Mouse (Mus musculus) forebrain, embryonic 14.5 days (tissue): Measurements from ENCODE around the gene Olfr129. TPM values are rescaled to one million over a fixed set of nuclear protein-coding genes. Genes with fewer than 3 reads are reported as not detected.

Experiments
- ATAC-seq: fragments of 200-750 bp; cut with Nextera tagmentation; 2 replicates; pipeline ENCODE4 v1.8.0; 2017; ENCODE audit warnings: mild to moderate bottlenecking, moderate library complexity
- DNase-seq: peaks from one replicate; pipeline ENCODE4 v3.0.0-alpha.2; 2015; ENCODE audit warnings: low spot score
- H3K27ac ChIP-seq: fragments of 300-500 bp; sonication (generic); 2 replicates; pipeline ENCODE4 v1.5.1; 2014; ENCODE audit warnings: low read depth, mild to moderate bottlenecking, control low read depth, low read length, moderate library complexity
- H3K27me3 ChIP-seq: fragments of 300-500 bp; sonication (generic); replicated peaks from 2 replicates; pipeline ENCODE4 v1.6.1; 2014; ENCODE audit warnings: low read length, control low read depth, mixed read lengths; ENCODE audit not compliant: control insufficient read depth, insufficient read depth
- H3K36me3 ChIP-seq: fragments of 300-500 bp; sonication (generic); 2 replicates; pipeline ENCODE4 v1.6.1; 2014; ENCODE audit warnings: low read length, control low read depth; ENCODE audit not compliant: control insufficient read depth, insufficient read depth
- H3K4me1 ChIP-seq: fragments of 300-500 bp; sonication (generic); 2 replicates; pipeline ENCODE4 v1.6.1; 2014; ENCODE audit warnings: antibody characterized with exemption, low read length, control low read depth; ENCODE audit not compliant: control insufficient read depth, insufficient read depth
- H3K4me2 ChIP-seq: fragments of 300-500 bp; sonication (generic); 2 replicates; pipeline ENCODE4 v1.6.1; 2014; ENCODE audit warnings: mild to moderate bottlenecking, control low read depth, low read length
- H3K4me3 ChIP-seq: fragments of 300-500 bp; sonication (generic); 2 replicates; pipeline ENCODE4 v1.5.1; 2014; ENCODE audit warnings: low read depth, low read length, control low read depth
- H3K9ac ChIP-seq: fragments of 300-500 bp; sonication (generic); 2 replicates; pipeline ENCODE4 v1.6.1; 2014; ENCODE audit warnings: mild to moderate bottlenecking, low read length, control low read depth, moderate library complexity
- H3K9me3 ChIP-seq: fragments of 300-500 bp; sonication (generic); replicated peaks from 2 replicates; pipeline ENCODE4 v1.6.1; 2016; ENCODE audit warnings: low read length, control low read depth, mixed read lengths; ENCODE audit not compliant: control insufficient read depth
- WGBS: fragments of 180-500 bp; shearing (Covaris S2); extraction: QIAGEN DNeasy Blood & Tissue Kit; methylation state at CpG from one replicate; pipeline ENCODE4 v1.1.7; 2014; 5-methylcytosine and 5-hydroxymethylcytosine counted together
- polyA plus RNA-seq: library from polyadenylated mRNA; unstranded; fragments of >200 nt; fragmentation: Nextera tagmentation; extraction: Ambion mirVana; gene quantifications from 2 replicates; pipeline ENCODE4 v1.2.1, GENCODE M21; 2014

The Olfr129 gene
- not detected in 2 replicates for polyA plus RNA-seq

DNA sequence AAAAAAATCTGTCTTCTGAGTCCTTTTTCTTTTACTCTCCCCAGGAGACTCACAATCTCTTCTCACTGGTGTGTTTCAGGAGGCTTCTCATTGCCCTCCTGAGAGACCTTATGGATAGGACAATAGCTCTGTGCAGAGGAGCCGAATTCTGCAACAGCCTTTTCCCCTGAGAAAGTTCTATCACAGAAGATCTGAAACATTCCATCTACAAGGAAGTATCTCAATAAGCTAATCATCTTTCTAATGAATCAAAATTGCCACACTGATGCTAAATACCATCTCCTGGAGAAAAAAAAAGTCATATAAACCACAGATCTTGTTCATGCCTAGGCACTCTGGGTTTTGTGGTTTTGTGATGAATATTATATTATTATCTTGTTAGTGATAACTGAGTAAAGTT is at the start of gene Olfr129:
Gene Olfr129, minus strand, starts transcription at position 101 of the 400 bp plus-strand sequence.
- H3K27me3 ChIP-seq, result no peaks in the 10 kb centered on the region
- H3K4me2 ChIP-seq, result no peak within 1 kb of the TSS
- 75% methylated on average over 1 of the region's 1 CpGs for WGBS
- H3K9me3 ChIP-seq, result no peaks in the 10 kb centered on the region
- ATAC-seq (no peak), DNase-seq (no peak)
- H3K4me1 ChIP-seq, result no peaks in the 10 kb centered on the region
- H3K27ac ChIP-seq, result no peak within 1 kb of the TSS
- H3K4me3 ChIP-seq, result no peak within 1 kb of the TSS
- H3K9ac ChIP-seq, result no peak within 1 kb of the TSS
- no peaks in the 10 kb centered on the region for H3K36me3 ChIP-seq

DNA sequence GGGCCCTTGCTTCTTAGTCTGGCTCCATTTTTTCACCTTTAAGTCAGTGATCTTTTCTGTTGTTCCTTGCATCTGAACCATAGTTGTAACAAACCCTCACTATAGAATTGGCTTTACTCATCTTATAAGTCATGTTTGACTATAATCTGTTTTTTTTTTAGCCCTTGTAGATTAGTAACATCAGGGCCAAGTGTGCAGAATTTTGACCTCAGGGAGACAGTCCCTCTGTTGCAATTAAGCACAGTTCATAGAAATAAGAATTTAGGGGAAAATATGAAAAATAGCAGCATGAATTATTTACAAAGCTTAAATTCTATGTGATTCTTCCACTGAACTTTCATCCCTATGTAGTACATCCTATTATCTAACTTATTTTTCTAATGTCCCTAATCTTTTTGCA is 28.7 kb upstream of the Olfr129 start, which contains the start of gene Olfr131:
Gene Olfr131, minus strand, starts transcription at position 101 of the 400 bp plus-strand sequence.
- no peaks in the 10 kb centered on the region for H3K4me1 ChIP-seq
- no peak within 1 kb of the TSS for H3K4me2 ChIP-seq
- no peaks in the 10 kb centered on the region for H3K36me3 ChIP-seq
- ATAC-seq, result no peak
- no peaks in the 10 kb centered on the region; the same call in 1 of the 2 replicates for H3K9me3 ChIP-seq
- H3K27ac ChIP-seq, result no peak within 1 kb of the TSS
- H3K9ac ChIP-seq, result no peak within 1 kb of the TSS
- H3K27me3 ChIP-seq, result no peaks in the 10 kb centered on the region
- H3K4me3 ChIP-seq, result no peak within 1 kb of the TSS
- no peak for DNase-seq

DNA sequence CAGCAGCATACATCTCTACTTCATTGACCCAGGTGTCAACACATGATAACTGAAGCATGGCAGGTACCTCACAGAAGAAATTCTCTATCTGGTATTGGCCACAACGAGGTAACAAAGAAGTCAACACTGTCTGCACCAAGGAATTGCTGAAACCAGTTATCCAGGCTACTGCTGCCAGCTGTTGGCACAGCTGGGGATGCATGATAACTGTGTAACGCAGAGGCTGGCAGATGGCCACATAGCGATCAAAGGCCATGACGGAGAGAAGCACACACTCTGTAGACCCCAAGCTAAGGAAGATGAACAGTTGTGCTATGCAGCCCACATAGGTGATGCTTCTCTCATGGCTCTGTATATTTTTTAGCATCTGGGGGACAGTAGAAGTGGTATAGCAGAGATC is 22.5 kb upstream of the Olfr129 start:
- H3K9me3 ChIP-seq, result no peaks in the 10 kb centered on the region; the same call in 1 of the 2 replicates
- no peak overlapping the region for H3K27ac ChIP-seq
- no peaks in the 10 kb centered on the region for H3K4me1 ChIP-seq
- no peak overlapping the region for H3K4me2 ChIP-seq
- ATAC-seq (no peak), DNase-seq (no peak)
- no peak overlapping the region for H3K9ac ChIP-seq
- 86% methylated on average over 4 of the region's 4 CpGs for WGBS
- no peaks in the 10 kb centered on the region for H3K27me3 ChIP-seq
- H3K4me3 ChIP-seq, result no peak overlapping the region
- H3K36me3 ChIP-seq, result no peaks in the 10 kb centered on the region

DNA sequence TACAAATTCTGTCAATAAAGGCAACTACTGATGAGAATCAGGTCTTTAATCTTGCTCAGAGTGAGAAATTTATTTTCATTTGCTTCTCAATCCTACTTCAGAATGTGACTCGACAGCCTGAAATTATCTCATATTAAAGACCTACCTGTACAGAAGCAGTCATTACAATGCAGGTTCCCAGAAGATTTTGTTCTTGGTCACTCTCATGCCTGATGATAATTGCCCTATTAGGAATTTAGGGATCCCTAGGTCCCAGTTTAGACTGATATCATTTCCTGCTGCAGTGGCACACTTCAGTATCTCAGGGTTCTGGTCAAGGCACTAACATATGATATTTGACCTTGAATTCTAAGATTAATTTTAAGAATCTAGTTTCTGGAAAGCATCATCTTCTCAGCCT is 3.7 kb upstream of the Olfr129 start, which contains the start of gene Olfr130:
Gene Olfr130, plus strand, starts transcription at position 301 of the 400 bp plus-strand sequence.
- Histone ChIP-seq H3K27me3 (no peaks in the 10 kb centered on the region), H3K4me1 (no peaks in the 10 kb centered on the region), H3K9me3 (no peaks in the 10 kb centered on the region), H3K4me3 (no peak within 1 kb of the TSS), H3K9ac (no peak within 1 kb of the TSS), H3K27ac (no peak within 1 kb of the TSS), H3K4me2 (no peak within 1 kb of the TSS), H3K36me3 (no peaks in the 10 kb centered on the region)
- DNase-seq (no peak), ATAC-seq (no peak)
- WGBS, result 91% methylated on average over 1 of the region's 1 CpGs

DNA sequence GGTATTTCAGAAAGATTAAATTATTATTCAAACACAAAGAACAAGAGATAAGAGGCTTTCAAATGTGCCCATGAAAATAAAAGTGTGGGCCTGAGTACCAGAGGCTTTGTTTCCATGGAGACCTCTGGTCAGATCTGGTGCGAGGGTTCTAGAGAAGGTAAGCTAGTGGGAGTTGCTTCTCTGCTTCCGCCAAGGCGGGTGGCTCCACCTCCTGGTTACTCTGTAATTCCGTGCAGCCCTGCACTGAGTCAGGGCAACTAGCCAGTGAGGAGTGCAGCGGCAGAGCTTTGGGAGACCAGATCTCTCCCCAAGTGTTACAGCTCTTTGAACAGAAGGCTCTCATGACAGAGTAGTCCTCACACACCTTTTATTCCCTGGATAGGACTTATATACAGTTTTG is 33.6 kb downstream of the Olfr129 start:
- no peaks in the 10 kb centered on the region for H3K9me3 ChIP-seq
- H3K9ac ChIP-seq, result no peak overlapping the region
- no peak overlapping the region for H3K4me2 ChIP-seq
- no peaks in the 10 kb centered on the region for H3K36me3 ChIP-seq
- 30% methylated on average over 5 of the region's 5 CpGs for WGBS
- no peak overlapping the region for H3K27ac ChIP-seq
- H3K27me3 ChIP-seq, result no peaks in the 10 kb centered on the region
- H3K4me3 ChIP-seq, result no peak overlapping the region
- no peaks in the 10 kb centered on the region for H3K4me1 ChIP-seq
- ATAC-seq (no peak), DNase-seq (no peak)

DNA sequence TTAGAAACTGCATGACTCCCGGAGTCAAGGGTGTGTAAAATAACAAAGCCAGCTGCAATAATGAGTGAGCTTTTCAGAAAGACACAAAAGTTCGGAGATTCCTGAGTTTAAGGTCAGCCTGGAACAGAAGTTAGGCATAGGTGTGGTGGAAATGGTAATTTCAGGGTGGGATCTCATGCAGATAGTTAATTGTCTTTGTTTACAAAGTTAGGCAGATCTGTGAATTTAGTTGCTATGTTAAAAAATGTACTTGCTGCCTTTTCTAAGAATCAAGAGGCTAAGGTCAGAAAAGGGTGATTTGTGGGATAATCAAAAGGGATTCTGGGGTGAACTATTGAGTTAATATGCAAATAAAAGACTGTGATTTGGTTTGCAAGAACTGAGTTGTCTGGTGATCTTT is 43.5 kb downstream of the Olfr129 start:
- no peak for DNase-seq
- H3K9me3 ChIP-seq, result no peaks in the 10 kb centered on the region
- no peaks in the 10 kb centered on the region for H3K36me3 ChIP-seq
- 88% methylated on average over 2 of the region's 2 CpGs for WGBS
- no peak overlapping the region for H3K27ac ChIP-seq
- no peak overlapping the region for H3K9ac ChIP-seq
- H3K4me2 ChIP-seq, result no peak overlapping the region
- H3K4me3 ChIP-seq, result no peak overlapping the region
- no peaks in the 10 kb centered on the region for H3K27me3 ChIP-seq
- ATAC-seq, result no peak
- no peaks in the 10 kb centered on the region for H3K4me1 ChIP-seq

DNA sequence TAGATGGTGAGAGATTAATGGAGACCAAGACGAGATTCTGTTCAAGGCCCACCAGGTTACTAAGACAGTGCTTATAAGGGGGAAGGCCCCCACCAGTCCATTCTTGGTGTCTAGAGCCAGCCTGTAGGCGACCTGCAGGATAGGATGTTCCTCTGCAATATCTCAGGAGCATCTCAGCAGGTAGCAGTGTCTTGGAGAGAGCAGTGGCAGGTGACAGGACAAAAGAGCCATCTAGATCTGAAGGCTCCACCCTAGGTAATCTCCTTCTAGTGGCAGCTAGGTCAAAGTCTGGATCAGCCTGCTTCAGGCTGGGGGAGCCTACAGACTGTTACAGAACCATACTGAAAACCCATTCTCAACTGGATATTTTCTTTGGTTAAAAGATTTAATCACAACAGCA is 54.9 kb downstream of the Olfr129 start:
- 74% methylated on average over 2 of the region's 2 CpGs for WGBS
- no peak overlapping the region for H3K4me3 ChIP-seq
- H3K9me3 ChIP-seq, result no peaks in the 10 kb centered on the region
- no peaks in the 10 kb centered on the region for H3K36me3 ChIP-seq
- ATAC-seq (no peak), DNase-seq (no peak)
- no peak overlapping the region for H3K4me2 ChIP-seq
- no peaks in the 10 kb centered on the region for H3K27me3 ChIP-seq
- H3K27ac ChIP-seq, result no peak overlapping the region
- no peak overlapping the region for H3K9ac ChIP-seq
- H3K4me1 ChIP-seq, result no peaks in the 10 kb centered on the region

Other genes with a start within 250 kb of the Olfr129 start
- gene Olfr125, start 227.1 kb downstream of the Olfr129 start, polyA plus RNA-seq, result not detected in 2 replicates
- not detected in 2 replicates for gene Olfr126, start 212.6 kb downstream of the Olfr129 start, polyA plus RNA-seq
- gene Olfr127, start 159.6 kb downstream of the Olfr129 start, polyA plus RNA-seq, result not detected in 2 replicates
- gene Olfr128, start 139.5 kb downstream of the Olfr129 start, polyA plus RNA-seq, result not detected in 2 replicates
- gene Olfr761, start 107.0 kb downstream of the Olfr129 start, polyA plus RNA-seq, result not detected in 2 replicates
- gene Olfr130, start 3.8 kb upstream of the Olfr129 start, polyA plus RNA-seq, result not detected in 2 replicates
- gene Olfr131, start 28.6 kb upstream of the Olfr129 start, polyA plus RNA-seq, result not detected in 2 replicates
- gene Olfr132, start 74.4 kb upstream of the Olfr129 start, polyA plus RNA-seq, result not detected in 2 replicates
- gene Olfr133, start 85.2 kb upstream of the Olfr129 start, polyA plus RNA-seq, result not detected in 2 replicates
- not detected in 2 replicates for gene Olfr134, start 111.3 kb upstream of the Olfr129 start, polyA plus RNA-seq
- not detected in 2 replicates for gene Olfr135, start 144.3 kb upstream of the Olfr129 start, polyA plus RNA-seq
- not detected in 2 replicates for gene Olfr138, start 201.0 kb upstream of the Olfr129 start, polyA plus RNA-seq
- not detected in 2 replicates for gene Olfr137, start 247.5 kb upstream of the Olfr129 start, polyA plus RNA-seq